Mouse (Mus musculus) erythroblast, embryonic 14.5 days (primary cell): ENCODE data around the gene Lin54.

Source experiments
- GATA1 ChIP-seq: IDR thresholded peaks from 2 replicates; pipeline ENCODE4 v1.6.1; 2012; ENCODE audit warnings: low read length, inconsistent platforms, mixed read lengths
- TAL1 ChIP-seq: IDR thresholded peaks from 3 replicates; pipeline ENCODE4 v1.6.1; 2012; ENCODE audit warnings: low read length, inconsistent platforms, mixed read lengths

- TF ChIP-seq GATA1 (no peak), TAL1 (no peak)
These were observed 25.2 kb upstream of the Lin54 start for GRCm38 (mm10) chr5:100525620-100526019.
